Mouse (Mus musculus): ENCODE measurements around the gene Myo1h. TPM values are rescaled to one million over a fixed set of nuclear protein-coding genes. Genes with fewer than 3 reads are reported as not detected.

The Myo1h gene
- polyA plus RNA-seq, 1 experiment from 2014 or later = 0.28 TPM

- peak overlapping the region; percentile 62 for H3K27ac ChIP-seq (ENCODE audit: low read depth)
- ATAC-seq = peak; percentile 45; the same call in 1 of the 2 replicates
- DNase-seq = no peak
- no peak for TF ChIP-seq EP300 (IDR thresholded peaks at IDR 0.05; ENCODE audit: low read depth)
- TF ChIP-seq CTCF (IDR thresholded peaks at IDR 0.05; ENCODE audit: low read depth) = no peak
- peaks cover 50% of the 10 kb centered on the region for H3K36me3 ChIP-seq (replicated peaks; ENCODE audit: insufficient read depth, low read length)
- peaks cover 42% of the 10 kb centered on the region for H3K4me1 ChIP-seq (ENCODE audit: insufficient read depth)
- H3K4me3 ChIP-seq (ENCODE audit: low read depth, low read length) = no peak overlapping the region
- peak overlapping the region; percentile 36 for H3K4me2 ChIP-seq (ENCODE audit: low read depth, low read length)
- peak overlapping the region; percentile 38 for H3K9ac ChIP-seq (replicated peaks)
- WGBS (ENCODE audit: insufficient replicate concordance) = 26% methylated on average over 25 of the region's 25 CpGs
- no peaks in the 10 kb centered on the region for H3K27me3 ChIP-seq (ENCODE audit: insufficient read depth, low read length)
- no peaks in the 10 kb centered on the region for H3K9me3 ChIP-seq (ENCODE audit: low read length)
Measured at GRCm38 (mm10) chr5:114371731-114372473, 82.9 kb downstream of the Myo1h start.

GRCm38 (mm10) chr5:114372565-114372964 lies 83.6 kb downstream of the Myo1h start:
- TF ChIP-seq CTCF (IDR thresholded peaks at IDR 0.05; ENCODE audit: low read depth) (no peak), EP300 (IDR thresholded peaks at IDR 0.05; ENCODE audit: low read depth) (no peak)
- H3K36me3 ChIP-seq (replicated peaks; ENCODE audit: insufficient read depth, low read length) = peaks cover 43% of the 10 kb centered on the region
- H3K4me2 ChIP-seq (ENCODE audit: low read depth, low read length) = no peak overlapping the region; the same call in 1 of the 2 replicates
- H3K4me3 ChIP-seq (ENCODE audit: low read depth, low read length) = no peak overlapping the region
- no peak for DNase-seq
- H3K4me1 ChIP-seq (ENCODE audit: insufficient read depth) = peaks cover 48% of the 10 kb centered on the region
- 67% methylated on average over 11 of the region's 11 CpGs for WGBS (ENCODE audit: insufficient replicate concordance)
- no peaks in the 10 kb centered on the region for H3K27me3 ChIP-seq (ENCODE audit: insufficient read depth, low read length)
- ATAC-seq = no peak
- H3K9ac ChIP-seq (replicated peaks) = no peak overlapping the region
- H3K27ac ChIP-seq (ENCODE audit: low read depth) = no peak overlapping the region
- H3K9me3 ChIP-seq (ENCODE audit: low read length) = no peaks in the 10 kb centered on the region

GRCm38 (mm10) chr5:114373174-114373573 lies 84.2 kb downstream of the Myo1h start:
- no peak for DNase-seq
- Histone ChIP-seq H3K4me1 (ENCODE audit: insufficient read depth) (peaks cover 54% of the 10 kb centered on the region), H3K27ac (ENCODE audit: low read depth) (0 out of 2 replicates have a peak overlapping the region, but pooled peaks have one; percentile 2), H3K27me3 (ENCODE audit: insufficient read depth, low read length) (no peaks in the 10 kb centered on the region), H3K4me3 (ENCODE audit: low read depth, low read length) (no peak overlapping the region), H3K9me3 (ENCODE audit: low read length) (no peaks in the 10 kb centered on the region), H3K9ac (replicated peaks) (no peak overlapping the region), H3K36me3 (replicated peaks; ENCODE audit: insufficient read depth, low read length) (peaks cover 37% of the 10 kb centered on the region), H3K4me2 (ENCODE audit: low read depth, low read length) (no peak overlapping the region)
- 72% methylated on average over 11 of the region's 11 CpGs for whole genome bisulfite sequencing (ENCODE audit: insufficient replicate concordance)
- no peak for ATAC-seq
- TF ChIP-seq EP300 (IDR thresholded peaks at IDR 0.05; ENCODE audit: low read depth) (no peak), CTCF (IDR thresholded peaks at IDR 0.05; ENCODE audit: low read depth) (no peak)

- no peak overlapping the region for H3K9ac ChIP-seq (replicated peaks)
- no peaks in the 10 kb centered on the region for H3K27me3 ChIP-seq (ENCODE audit: insufficient read depth, low read length)
- ATAC-seq = no peak
- H3K4me3 ChIP-seq (ENCODE audit: low read depth, low read length) = no peak overlapping the region
- 86% methylated on average over 9 of the region's 9 CpGs for WGBS (ENCODE audit: insufficient replicate concordance)
- no peak for TF ChIP-seq EP300 (IDR thresholded peaks at IDR 0.05; ENCODE audit: low read depth)
- no peak for TF ChIP-seq CTCF (IDR thresholded peaks at IDR 0.05; ENCODE audit: low read depth)
- no peak overlapping the region for H3K4me2 ChIP-seq (ENCODE audit: low read depth, low read length)
- peaks cover 34% of the 10 kb centered on the region for H3K36me3 ChIP-seq (replicated peaks; ENCODE audit: insufficient read depth, low read length)
- H3K4me1 ChIP-seq (ENCODE audit: insufficient read depth) = peaks cover 56% of the 10 kb centered on the region
- DNase-seq = no peak
- 0 out of 2 replicates have a peak overlapping the region, but pooled peaks have one; percentile 16 for H3K27ac ChIP-seq (ENCODE audit: low read depth)
- H3K9me3 ChIP-seq (ENCODE audit: low read length) = no peaks in the 10 kb centered on the region
Measured at GRCm38 (mm10) chr5:114373581-114373980, 84.6 kb downstream of the Myo1h start.

- Histone ChIP-seq H3K4me1 (ENCODE audit: insufficient read depth) (peaks cover 66% of the 10 kb centered on the region), H3K27ac (ENCODE audit: low read depth) (peak overlapping the region; percentile 34), H3K27me3 (ENCODE audit: insufficient read depth, low read length) (no peaks in the 10 kb centered on the region), H3K36me3 (replicated peaks; ENCODE audit: insufficient read depth, low read length) (peaks cover 27% of the 10 kb centered on the region), H3K4me3 (ENCODE audit: low read depth, low read length) (no peak overlapping the region), H3K4me2 (ENCODE audit: low read depth, low read length) (peak overlapping the region; percentile 44), H3K9me3 (ENCODE audit: low read length) (no peaks in the 10 kb centered on the region), H3K9ac (replicated peaks) (0 out of 2 replicates have a peak overlapping the region, but pooled peaks have one; percentile 26)
- DNase-seq = no peak
- WGBS (ENCODE audit: insufficient replicate concordance) = 45% methylated on average over 23 of the region's 23 CpGs
- TF ChIP-seq CTCF (IDR thresholded peaks at IDR 0.05; ENCODE audit: low read depth) = no peak
- TF ChIP-seq EP300 (IDR thresholded peaks at IDR 0.05; ENCODE audit: low read depth) = no peak
- ATAC-seq = peak; percentile 26; the same call in 1 of the 2 replicates
Measured at GRCm38 (mm10) chr5:114374409-114375213, 85.6 kb downstream of the Myo1h start.
